Mouse (Mus musculus) T-helper 2 cell (primary cell): Measurements from ENCODE around the gene Sept8.

Source experiments
- in situ Hi-C: fragments of 300-600 bp; cut with MboI, MseI; formaldehyde crosslinking; loops from one replicate; pipeline ENCODE4 v1.15.1; 2025; ENCODE audit warnings: high pct_unique_total_duplicates

The Sept8 gene

GRCm38 (mm10) chr11:53493243-53493955 is 25.7 kb upstream of the Sept8 start:
- in situ Hi-C loops, result loop anchor here (5.0 kb wide), 1 partner anchor 34 kb away; no protein-coding TSS in a partner anchor

- in situ Hi-C loops, result no loop called here
Measured at GRCm38 (mm10) chr11:53495417-53495816, 23.6 kb upstream of the Sept8 start.

- in situ Hi-C loops, result no loop called here
Measured at GRCm38 (mm10) chr11:53496946-53497345, 22.1 kb upstream of the Sept8 start.

- in situ Hi-C loops, result no loop called here
Measured at GRCm38 (mm10) chr11:53500569-53500968, 18.5 kb upstream of the Sept8 start.

GRCm38 (mm10) chr11:53502039-53502765 is 16.9 kb upstream of the Sept8 start:
- in situ Hi-C loops, result no loop called here

- in situ Hi-C loops, result no loop called here
Measured at GRCm38 (mm10) chr11:53503738-53504137, 15.3 kb upstream of the Sept8 start.

GRCm38 (mm10) chr11:53504376-53504775 is 14.7 kb upstream of the Sept8 start:
- in situ Hi-C loops, result no loop called here

- in situ Hi-C loops, result no loop called here
Measured at GRCm38 (mm10) chr11:53505026-53505663, 13.9 kb upstream of the Sept8 start.

- in situ Hi-C loops, result no loop called here
Measured at GRCm38 (mm10) chr11:53507098-53507805, 11.8 kb upstream of the Sept8 start.

- in situ Hi-C loops, result no loop called here
Measured at GRCm38 (mm10) chr11:53508152-53508551, 10.9 kb upstream of the Sept8 start.

GRCm38 (mm10) chr11:53508591-53508990 is 10.5 kb upstream of the Sept8 start:
- in situ Hi-C loops, result no loop called here

- in situ Hi-C loops, result no loop called here
Measured at GRCm38 (mm10) chr11:53510351-53510750, 8.7 kb upstream of the Sept8 start.

GRCm38 (mm10) chr11:53516775-53517627 is 2.1 kb upstream of the Sept8 start:
- in situ Hi-C loops, result no loop called here

- in situ Hi-C loops, result no loop called here
Measured at GRCm38 (mm10) chr11:53518759-53519158, 298 bp upstream of the Sept8 start.

GRCm38 (mm10) chr11:53520122-53520978 is 1.3 kb downstream of the Sept8 start:
- in situ Hi-C loops, result no loop called here

- in situ Hi-C loops, result no loop called here
Measured at GRCm38 (mm10) chr11:53521120-53521820, 2.2 kb downstream of the Sept8 start.

- in situ Hi-C loops, result no loop called here
Measured at GRCm38 (mm10) chr11:53521821-53522131, 2.7 kb downstream of the Sept8 start.

GRCm38 (mm10) chr11:53522362-53522761 is 3.3 kb downstream of the Sept8 start:
- in situ Hi-C loops, result no loop called here

GRCm38 (mm10) chr11:53522930-53523329 is 3.9 kb downstream of the Sept8 start:
- in situ Hi-C loops, result no loop called here
